Mouse (Mus musculus) liver, adult (tissue): ENCODE measurements at regions not wholly inside any gene's neighbourhood (a gene's known extent, or its start where the extent isn't known, plus 50 kb on each side); places are given as distances from the start of the nearest gene placed in this dataset.

Experiments used
- GATA4 ChIP-seq: IDR thresholded peaks from 2 replicates; pipeline ENCODE4 v1.6.1; 2014; ENCODE audit warnings: mild to moderate bottlenecking, low read length; ENCODE audit not compliant: insufficient replicate concordance

DNA sequence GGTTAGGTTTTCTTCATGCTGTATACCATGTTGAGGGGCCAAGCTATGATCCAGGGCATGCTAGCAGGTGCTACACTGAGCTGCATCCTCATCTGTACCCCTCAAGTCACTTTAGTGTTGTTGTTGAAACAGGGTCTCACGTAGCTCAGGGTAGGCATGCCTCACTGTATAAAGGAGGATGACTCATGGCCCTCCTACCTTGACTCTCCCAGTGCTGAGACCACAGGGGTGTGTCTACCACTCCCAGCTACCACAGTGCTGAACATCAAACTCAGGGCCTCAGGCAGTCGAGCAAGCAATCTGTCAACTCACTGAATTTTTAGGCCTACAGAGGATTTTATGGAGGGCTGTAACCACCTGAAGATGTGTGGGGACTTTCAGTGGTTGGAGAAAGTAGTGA lies 258.5 kb downstream of the Ankrd50 start:
- no peak for TF ChIP-seq GATA4

- no peak for TF ChIP-seq GATA4
These were observed 262.8 kb downstream of the Ankrd50 start for GRCm38 (mm10) chr3:38221834-38222215.

GRCm38 (mm10) chr3:38220934-38221833 lies 263.5 kb downstream of the Ankrd50 start:
- no peak for TF ChIP-seq GATA4

- TF ChIP-seq GATA4 = no peak
These were observed 275.6 kb downstream of the Ankrd50 start for GRCm38 (mm10) chr3:38209081-38209480.

DNA sequence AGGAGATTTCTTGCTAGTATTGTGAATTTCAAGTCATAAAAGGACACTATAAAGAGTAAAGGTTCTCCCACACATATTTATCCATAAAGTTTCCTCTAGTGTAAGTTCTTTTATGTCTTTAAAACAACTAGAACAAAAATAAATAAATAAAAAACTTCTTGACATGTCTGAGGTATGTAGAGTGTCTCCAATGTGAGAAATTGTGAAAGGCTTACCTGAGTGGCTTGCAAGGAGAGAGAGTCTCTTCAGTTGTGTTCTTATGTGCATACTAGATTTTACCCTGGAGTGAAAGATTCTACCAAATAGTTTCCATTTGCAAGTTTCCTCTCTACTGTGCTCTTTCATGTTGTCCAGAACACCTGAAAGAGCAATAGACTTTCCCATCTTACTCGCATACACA lies 276.8 kb downstream of the Ankrd50 start:
- TF ChIP-seq GATA4 = no peak

GRCm38 (mm10) chr3:38201861-38202656 lies 282.6 kb downstream of the Ankrd50 start:
- peak; percentile 60; the same call in 1 of the 2 replicates for TF ChIP-seq GATA4

DNA sequence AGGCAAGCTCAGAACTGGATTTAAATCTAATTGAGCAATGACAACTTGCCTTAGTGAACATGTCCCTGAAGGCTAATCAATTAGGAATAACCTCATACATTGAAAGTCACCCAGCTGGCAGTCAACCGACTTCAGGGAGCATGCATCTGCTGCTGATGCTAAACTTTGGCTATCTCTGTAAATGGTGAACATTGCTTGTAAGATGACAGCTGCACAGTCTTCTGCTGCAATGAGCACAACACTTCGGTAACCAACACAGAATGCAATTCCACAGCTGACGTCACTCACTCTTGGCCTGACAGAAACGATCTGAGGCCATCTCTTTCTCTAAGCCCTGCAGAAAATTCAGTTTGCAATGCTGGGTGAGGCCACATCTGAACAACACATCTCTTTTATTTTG lies 290.6 kb downstream of the Ankrd50 start:
- no peak for TF ChIP-seq GATA4

GRCm38 (mm10) chr3:38187406-38187896 lies 297.2 kb downstream of the Ankrd50 start:
- no peak for TF ChIP-seq GATA4

GRCm38 (mm10) chr3:38186503-38186902 lies 298.1 kb downstream of the Ankrd50 start:
- no peak for TF ChIP-seq GATA4

GRCm38 (mm10) chr3:38178295-38178694 lies 306.3 kb downstream of the Ankrd50 start:
- TF ChIP-seq GATA4 = no peak

DNA sequence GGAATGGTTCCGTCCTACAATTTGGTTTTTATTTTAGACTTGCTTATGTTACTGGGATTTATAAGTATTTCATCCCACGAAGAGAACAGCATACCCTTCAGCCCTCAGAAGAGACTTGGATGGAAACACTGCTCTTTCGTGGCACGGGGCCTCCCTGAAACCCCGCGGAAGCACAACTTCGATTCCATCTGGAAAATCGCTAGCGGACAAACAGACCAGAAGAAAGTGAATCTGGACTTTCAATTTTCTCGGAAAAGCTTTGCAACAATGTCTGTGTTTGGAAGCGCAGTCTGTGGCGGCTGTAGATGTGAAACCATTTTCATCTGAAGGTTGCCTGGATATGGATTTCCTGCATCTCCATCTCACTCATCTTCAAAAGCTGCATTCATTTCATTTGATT lies 308.7 kb downstream of the Ankrd50 start:
- TF ChIP-seq GATA4 = no peak

DNA sequence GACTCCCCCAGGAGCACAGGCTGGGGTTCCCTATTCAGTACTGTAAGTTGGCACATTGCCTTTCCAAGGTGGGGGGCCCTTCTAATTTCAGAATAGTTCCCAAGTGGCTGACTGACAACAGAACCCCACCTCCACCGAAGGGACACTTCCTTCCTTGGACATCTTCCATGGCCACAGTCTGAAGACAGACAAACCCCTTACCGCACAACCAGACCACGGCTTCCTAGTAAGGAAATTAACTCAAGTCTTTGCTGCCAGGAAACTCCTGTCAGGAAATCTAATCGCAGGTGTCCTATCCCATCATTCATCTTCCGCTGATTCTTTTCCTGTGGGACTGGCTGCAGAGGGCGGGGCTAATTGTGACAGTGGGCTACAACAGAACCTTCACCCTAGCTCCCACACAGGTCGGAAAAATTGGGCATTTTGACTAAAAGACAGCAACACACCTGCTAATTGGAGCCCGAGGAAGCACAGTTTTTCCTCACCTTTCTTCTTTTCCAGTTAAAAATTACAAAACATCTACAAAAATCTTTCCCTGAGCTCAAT lies 309.8 kb downstream of the Ankrd50 start:
- no peak for TF ChIP-seq GATA4

DNA sequence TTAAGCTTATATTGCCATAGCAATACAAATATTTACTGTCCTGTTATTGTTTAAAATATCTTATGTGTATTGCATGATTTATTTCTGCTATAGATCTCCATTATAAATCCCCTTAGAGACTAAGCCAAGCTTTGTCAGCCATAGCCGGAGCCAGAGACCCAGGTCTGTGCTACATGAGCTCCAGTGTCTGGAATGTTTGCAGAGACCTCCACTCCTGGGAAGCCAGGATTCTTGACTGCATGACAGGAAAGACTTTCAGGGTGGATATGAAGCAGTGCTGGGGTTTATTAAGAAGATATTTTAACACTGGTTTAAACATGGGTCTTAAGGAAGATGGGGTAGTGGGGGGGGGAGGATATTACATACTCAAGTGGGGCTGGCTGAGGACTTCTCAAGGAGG lies 332.2 kb downstream of the Ankrd50 start:
- no peak for TF ChIP-seq GATA4

DNA sequence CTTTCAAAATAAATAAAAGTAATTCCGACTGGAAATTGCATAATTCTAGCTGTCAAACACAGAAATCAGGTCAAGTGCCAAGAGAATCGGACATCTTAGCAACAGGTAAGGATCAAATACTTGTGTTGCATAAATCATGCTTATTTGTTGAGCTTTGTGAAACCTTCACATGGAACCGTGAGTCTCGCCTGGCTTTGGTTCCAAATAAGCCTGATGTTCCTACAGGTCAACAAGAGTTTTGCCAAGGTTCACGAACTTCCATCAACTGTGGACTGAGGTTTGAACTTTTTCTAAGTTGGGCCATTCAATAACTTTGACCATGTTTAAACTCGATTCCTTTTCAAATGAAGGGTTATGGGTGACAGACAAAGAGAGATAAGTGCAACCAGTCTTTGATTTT lies 332.8 kb downstream of the Ankrd50 start:
- TF ChIP-seq GATA4 = 0 out of 2 replicates have a peak, but pooled peaks have one; percentile 16

DNA sequence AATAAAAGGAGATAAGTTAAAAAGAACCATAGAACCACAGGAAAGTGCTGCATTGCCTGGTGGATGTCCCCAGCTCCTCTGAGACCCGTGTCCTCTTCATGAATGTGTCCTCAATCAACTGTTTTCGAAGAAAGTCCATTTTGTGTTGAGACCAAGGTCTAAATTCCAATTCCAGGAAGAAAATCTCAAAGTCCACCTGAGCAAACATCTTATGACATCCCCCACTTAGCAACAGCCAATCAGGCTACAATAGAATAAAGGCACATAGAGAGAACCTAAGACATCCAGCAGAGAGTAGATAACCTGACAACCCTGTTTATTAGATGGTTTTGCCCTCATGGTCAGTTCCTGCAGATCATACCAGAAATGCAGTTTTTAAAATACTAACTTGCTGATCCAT lies 338.0 kb downstream of the Ankrd50 start:
- no peak for TF ChIP-seq GATA4

DNA sequence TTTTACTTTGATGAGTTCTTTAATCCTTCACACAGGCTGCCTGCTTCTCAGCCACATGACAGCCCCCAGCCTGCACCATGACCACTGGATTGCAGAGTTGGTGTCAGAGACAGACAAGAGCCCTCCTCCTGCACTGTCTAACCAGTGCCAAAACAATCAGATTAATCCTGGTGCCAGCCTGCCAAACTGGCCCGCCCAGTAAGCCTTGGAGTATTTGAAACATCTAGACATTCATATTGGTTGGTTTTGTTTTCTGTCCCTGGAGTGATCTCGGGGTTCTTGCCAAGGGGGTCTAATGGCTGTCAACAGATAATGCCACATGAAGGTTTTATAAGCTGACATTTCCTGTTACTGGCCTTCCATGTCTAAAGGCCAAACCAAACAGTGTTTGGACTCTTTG lies 339.2 kb downstream of the Ankrd50 start:
- TF ChIP-seq GATA4 = no peak
